Mouse (Mus musculus): Measurements from ENCODE around the gene Gnai3. TPM values are rescaled to one million over a fixed set of nuclear protein-coding genes. Genes with fewer than 3 reads are reported as not detected.

The Gnai3 gene
- polyA plus RNA-seq, 1 experiment = not detected

DNA sequence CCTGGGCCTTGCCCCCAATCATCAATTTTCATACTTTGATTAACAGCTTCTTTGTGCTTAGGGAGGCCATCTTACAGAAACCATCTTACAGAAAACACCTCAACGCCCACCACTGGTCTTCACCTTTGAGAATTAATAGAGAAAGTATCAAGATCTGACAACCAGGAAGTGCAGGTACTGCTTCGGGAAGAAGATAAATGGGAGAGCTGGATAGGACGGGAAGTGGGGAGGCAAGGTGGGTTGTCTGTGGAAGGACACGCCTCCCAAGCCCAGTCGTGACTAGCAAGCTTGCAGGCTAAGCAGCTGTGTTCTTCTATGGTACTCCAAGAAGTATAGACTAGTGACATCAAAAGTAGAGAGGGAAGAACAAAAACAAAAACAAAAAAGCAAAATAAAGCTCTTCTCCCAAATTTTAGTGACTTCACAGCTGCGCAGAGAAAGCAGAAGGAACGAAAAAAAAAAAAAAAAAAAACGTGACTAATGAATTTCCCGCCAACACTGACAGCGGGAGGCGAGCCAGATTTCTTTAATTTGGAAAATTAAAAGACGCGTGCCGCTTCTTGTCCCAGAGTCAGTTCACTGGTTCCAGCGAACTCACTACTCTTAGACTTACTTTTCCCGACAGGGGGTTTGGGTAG lies 39.6 kb upstream of the Gnai3 start:
- WGBS = 3% methylated on average over 16 of the region's 16 CpGs
- peak overlapping the region; percentile 76 for H3K27ac ChIP-seq (ENCODE audit: insufficient read depth, low read depth, low read length)
- peaks cover 32% of the 10 kb centered on the region for H3K4me1 ChIP-seq (ENCODE audit: control insufficient read depth, insufficient read depth, low read length)
- peak overlapping the region; percentile 87 for H3K4me3 ChIP-seq (ENCODE audit: insufficient read depth, low read depth, low read length)
- TF ChIP-seq POLR2A (IDR thresholded peaks at IDR 0.05; ENCODE audit: insufficient read depth, low read depth, low read length) (no peak), CTCF (IDR thresholded peaks at IDR 0.05; ENCODE audit: insufficient read depth, low read depth, low read length) (no peak)

DNA sequence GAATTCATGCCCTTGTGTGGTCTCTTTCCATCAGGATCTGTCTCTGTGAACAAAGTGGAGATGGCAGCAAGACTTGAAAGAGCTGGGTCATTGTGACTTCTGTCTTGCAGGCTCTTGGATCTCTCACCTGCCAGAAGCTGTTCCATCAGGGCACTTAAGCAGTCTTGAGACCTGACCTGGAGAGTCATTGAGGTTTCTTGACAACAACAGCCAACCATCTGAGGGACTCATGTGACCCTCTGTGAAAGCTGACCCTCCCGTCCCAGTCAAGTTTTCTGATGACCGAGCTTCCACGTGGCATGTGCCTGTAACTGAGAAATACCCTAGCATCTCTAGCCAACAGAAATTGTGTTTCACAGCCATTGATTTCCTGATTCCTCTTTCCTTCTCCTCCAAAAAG lies 38.8 kb upstream of the Gnai3 start:
- 85% methylated on average over 3 of the region's 3 CpGs for WGBS
- Histone ChIP-seq H3K4me3 (ENCODE audit: insufficient read depth, low read depth, low read length) (no peak overlapping the region), H3K27ac (ENCODE audit: insufficient read depth, low read depth, low read length) (no peak overlapping the region), H3K4me1 (ENCODE audit: control insufficient read depth, insufficient read depth, low read length) (peaks cover 25% of the 10 kb centered on the region)
- TF ChIP-seq POLR2A (IDR thresholded peaks at IDR 0.05; ENCODE audit: insufficient read depth, low read depth, low read length) = no peak
- TF ChIP-seq CTCF (IDR thresholded peaks at IDR 0.05; ENCODE audit: insufficient read depth, low read depth, low read length) = no peak

- Histone ChIP-seq H3K27ac (ENCODE audit: insufficient read depth, low read depth, low read length) (no peak overlapping the region), H3K4me3 (ENCODE audit: insufficient read depth, low read depth, low read length) (no peak overlapping the region), H3K4me1 (ENCODE audit: control insufficient read depth, insufficient read depth, low read length) (peaks cover 9% of the 10 kb centered on the region)
- WGBS = 63% methylated on average over 2 of the region's 2 CpGs
- TF ChIP-seq POLR2A (IDR thresholded peaks at IDR 0.05; ENCODE audit: insufficient read depth, low read depth, low read length) (no peak), CTCF (IDR thresholded peaks at IDR 0.05; ENCODE audit: insufficient read depth, low read depth, low read length) (no peak)
These were observed 34.6 kb upstream of the Gnai3 start for GRCm38 (mm10) chr3:108180514-108180913.

DNA sequence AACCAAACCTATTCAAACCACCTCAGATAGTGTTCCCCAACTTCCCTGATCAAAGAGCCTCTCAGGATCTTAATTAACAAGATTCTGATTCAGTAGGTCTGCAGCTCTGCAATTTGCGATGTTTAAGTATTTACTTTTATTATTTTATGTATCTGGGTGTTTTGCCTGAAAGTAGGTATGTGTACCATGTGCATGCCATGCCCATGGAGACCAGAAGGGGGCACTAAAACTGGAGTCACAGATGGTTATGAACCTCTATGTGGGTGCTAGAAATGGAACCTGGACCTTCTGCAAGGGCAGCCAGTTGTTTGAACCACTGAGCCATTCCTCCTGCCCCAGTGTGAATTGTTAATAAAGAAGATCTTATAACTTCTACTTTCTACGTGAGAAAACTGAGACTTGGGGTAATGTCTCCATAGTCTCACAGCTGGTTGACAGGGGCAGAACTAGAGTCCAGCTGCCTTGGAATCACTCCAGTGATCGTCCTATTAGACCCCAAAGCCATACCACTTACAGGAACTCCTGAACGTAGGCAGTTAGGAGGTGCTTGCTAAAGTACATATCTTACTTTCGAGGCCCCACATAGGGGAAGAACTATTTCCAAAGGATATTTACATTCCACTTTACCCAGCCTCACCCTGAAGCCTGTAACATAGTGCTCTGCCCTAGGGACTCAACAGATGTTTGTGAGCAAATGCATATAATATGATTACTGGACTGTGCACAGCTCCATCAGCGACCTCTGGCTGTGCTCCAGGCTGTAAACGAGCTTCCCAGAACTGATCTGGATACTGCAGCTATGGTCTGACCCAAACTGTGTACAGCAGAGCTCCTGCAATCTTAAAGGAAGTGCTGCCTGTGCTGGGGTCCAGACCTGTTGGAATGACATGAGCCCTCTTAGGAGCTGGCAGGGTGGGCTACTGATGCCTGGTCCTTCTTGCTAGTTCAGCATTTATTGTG lies 33.1 kb upstream of the Gnai3 start:
- H3K4me3 ChIP-seq (ENCODE audit: insufficient read depth, low read depth, low read length) = no peak overlapping the region
- WGBS = 79% methylated on average over 7 of the region's 7 CpGs
- TF ChIP-seq CTCF (IDR thresholded peaks at IDR 0.05; ENCODE audit: insufficient read depth, low read depth, low read length) (no peak), POLR2A (IDR thresholded peaks at IDR 0.05; ENCODE audit: insufficient read depth, low read depth, low read length) (no peak)
- peaks cover 16% of the 10 kb centered on the region for H3K4me1 ChIP-seq (ENCODE audit: control insufficient read depth, insufficient read depth, low read length)
- H3K27ac ChIP-seq (ENCODE audit: insufficient read depth, low read depth, low read length) = no peak overlapping the region

- H3K27ac ChIP-seq (ENCODE audit: insufficient read depth, low read depth, low read length) = peak overlapping the region; percentile 93
- H3K4me1 ChIP-seq (ENCODE audit: control insufficient read depth, insufficient read depth, low read length) = peaks cover 26% of the 10 kb centered on the region
- 7% methylated on average over 14 of the region's 14 CpGs for WGBS
- TF ChIP-seq CTCF (IDR thresholded peaks at IDR 0.05; ENCODE audit: insufficient read depth, low read depth, low read length) = no peak
- TF ChIP-seq POLR2A (IDR thresholded peaks at IDR 0.05; ENCODE audit: insufficient read depth, low read depth, low read length) = no peak
- H3K4me3 ChIP-seq (ENCODE audit: insufficient read depth, low read depth, low read length) = 0 out of 2 replicates have a peak overlapping the region, but pooled peaks have one; percentile 9
These were observed 29.0 kb upstream of the Gnai3 start for GRCm38 (mm10) chr3:108174672-108175531.

DNA sequence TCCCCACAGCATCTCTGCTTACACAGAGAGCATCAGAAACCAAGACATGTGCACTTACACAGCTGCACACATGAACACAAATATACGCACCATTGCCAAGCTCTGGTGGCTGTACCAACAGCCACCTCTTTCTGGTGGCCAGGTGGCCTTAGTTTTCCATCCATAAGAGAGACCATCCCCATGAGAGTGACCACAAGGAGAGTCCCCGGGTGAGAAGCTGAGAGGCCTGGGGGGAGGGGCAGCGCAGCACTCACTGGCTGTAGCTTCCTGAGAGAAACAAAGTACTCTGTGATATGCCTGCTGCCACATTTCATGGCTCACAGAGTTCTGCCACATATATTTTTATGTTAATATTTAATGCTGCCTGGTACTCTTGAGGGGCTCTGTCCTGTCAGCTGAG lies 23.3 kb upstream of the Gnai3 start:
- Histone ChIP-seq H3K4me1 (ENCODE audit: control insufficient read depth, insufficient read depth, low read length) (peaks cover 57% of the 10 kb centered on the region), H3K27ac (ENCODE audit: insufficient read depth, low read depth, low read length) (no peak overlapping the region), H3K4me3 (ENCODE audit: insufficient read depth, low read depth, low read length) (no peak overlapping the region)
- WGBS = 43% methylated on average over 3 of the region's 3 CpGs
- no peak for TF ChIP-seq POLR2A (IDR thresholded peaks at IDR 0.05; ENCODE audit: insufficient read depth, low read depth, low read length)
- TF ChIP-seq CTCF (IDR thresholded peaks at IDR 0.05; ENCODE audit: insufficient read depth, low read depth, low read length) = no peak

DNA sequence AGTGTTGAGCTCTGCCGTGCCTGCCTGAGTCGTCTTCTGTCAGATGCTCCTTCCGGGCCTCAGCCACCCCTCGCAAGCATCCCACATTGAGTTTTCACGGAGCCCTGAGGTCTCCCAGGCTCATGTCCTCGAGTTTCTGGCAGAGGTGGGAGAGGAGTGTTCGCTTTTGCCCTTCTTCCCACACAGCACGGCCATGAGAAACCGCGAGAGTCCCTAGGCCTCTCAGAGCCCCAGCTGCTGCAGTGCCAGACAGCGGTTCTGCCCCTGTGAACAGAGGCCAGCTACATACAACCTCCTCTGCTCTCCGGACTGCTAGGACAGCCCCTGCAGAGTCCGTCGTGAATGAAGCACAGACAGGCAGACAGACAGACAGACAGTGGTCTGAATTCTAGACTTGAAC lies 21.6 kb upstream of the Gnai3 start:
- peaks cover 51% of the 10 kb centered on the region for H3K4me1 ChIP-seq (ENCODE audit: control insufficient read depth, insufficient read depth, low read length)
- 51% methylated on average over 14 of the region's 14 CpGs for WGBS
- no peak overlapping the region for H3K4me3 ChIP-seq (ENCODE audit: insufficient read depth, low read depth, low read length)
- peak overlapping the region; percentile 20; the same call in 1 of the 2 replicates for H3K27ac ChIP-seq (ENCODE audit: insufficient read depth, low read depth, low read length)
- no peak for TF ChIP-seq POLR2A (IDR thresholded peaks at IDR 0.05; ENCODE audit: insufficient read depth, low read depth, low read length)
- no peak for TF ChIP-seq CTCF (IDR thresholded peaks at IDR 0.05; ENCODE audit: insufficient read depth, low read depth, low read length)

DNA sequence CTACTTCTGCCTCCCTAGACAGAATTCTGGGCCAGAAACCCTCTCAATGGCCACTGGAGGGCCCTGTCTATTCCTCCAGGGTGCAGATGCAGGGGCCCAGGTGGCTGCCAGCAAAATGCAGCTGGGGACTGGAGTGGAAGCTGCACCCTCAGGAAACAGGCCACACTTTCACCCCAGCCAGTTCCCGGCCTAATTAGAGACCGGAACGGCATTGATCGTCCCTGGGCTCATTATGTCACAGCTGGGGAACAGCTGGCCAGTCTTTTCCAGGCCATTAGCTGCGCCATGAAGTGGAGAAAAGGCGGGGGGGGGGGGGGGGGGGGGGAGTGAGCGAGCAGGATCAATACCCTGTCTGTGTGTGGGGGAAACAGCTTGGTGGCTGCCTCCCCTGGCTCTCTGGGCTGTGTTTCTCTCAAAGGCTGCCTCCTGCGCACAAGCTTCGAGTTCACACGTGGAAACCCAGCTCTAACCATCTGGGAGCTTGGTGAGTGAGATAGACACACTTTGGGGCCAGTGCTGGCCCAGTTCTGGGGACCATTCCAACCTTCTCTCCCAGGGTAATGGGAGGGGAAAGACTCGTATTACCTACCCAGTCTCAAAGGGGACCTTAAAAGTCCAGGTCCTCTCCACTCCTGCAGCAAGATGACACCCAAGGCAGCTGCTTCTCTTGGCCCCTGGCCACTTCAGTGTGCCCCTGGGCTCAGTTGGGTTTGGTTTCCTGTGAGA lies 20.7 kb upstream of the Gnai3 start:
- peak overlapping the region; percentile 72 for H3K27ac ChIP-seq (ENCODE audit: insufficient read depth, low read depth, low read length)
- TF ChIP-seq CTCF (IDR thresholded peaks at IDR 0.05; ENCODE audit: insufficient read depth, low read depth, low read length) (no peak), POLR2A (IDR thresholded peaks at IDR 0.05; ENCODE audit: insufficient read depth, low read depth, low read length) (no peak)
- no peak overlapping the region for H3K4me3 ChIP-seq (ENCODE audit: insufficient read depth, low read depth, low read length)
- 23% methylated on average over 11 of the region's 11 CpGs for WGBS
- peaks cover 46% of the 10 kb centered on the region for H3K4me1 ChIP-seq (ENCODE audit: control insufficient read depth, insufficient read depth, low read length)

Data from olfactory bulb, adult 2 months (tissue).